Mouse (Mus musculus): ENCODE results near the gene Capn13. TPM values are rescaled to one million over a fixed set of nuclear protein-coding genes. Genes with fewer than 3 reads are reported as not detected.

The Capn13 gene
- polyA plus RNA-seq, 1 experiment, result not detected

- TF ChIP-seq FOSL1 (IDR thresholded peaks at IDR 0.05; ENCODE audit: insufficient read depth, low read length, poor library complexity, severe bottlenecking) (no peak), MAX (IDR thresholded peaks at IDR 0.05) (no peak), CEBPB (IDR thresholded peaks at IDR 0.05; ENCODE audit: low read depth) (no peak), USF1 (IDR thresholded peaks at IDR 0.05; ENCODE audit: low read depth) (no peak)
- Histone ChIP-seq H3K36me3 (ENCODE audit: control insufficient read depth, insufficient read depth) (no peaks in the 10 kb centered on the region), H3K4me3 (ENCODE audit: insufficient read depth, poor library complexity, severe bottlenecking) (no peak overlapping the region), H3ac (ENCODE audit: control insufficient read depth, insufficient read length, low read depth) (no peak overlapping the region), H3K79me3 (ENCODE audit: low read depth) (no peaks in the 10 kb centered on the region), H3K79me2 (ENCODE audit: control insufficient read depth, insufficient read depth) (no peaks in the 10 kb centered on the region), H3K27me3 (ENCODE audit: control insufficient read depth, insufficient read depth, insufficient read length) (peaks cover 4% of the 10 kb centered on the region)
Observed at GRCm38 (mm10) chr17:73416181-73416795, 15.6 kb upstream of the Capn13 start.

GRCm38 (mm10) chr17:73411817-73412216 is 11.2 kb upstream of the Capn13 start:
- no peaks in the 10 kb centered on the region for H3K79me2 ChIP-seq (ENCODE audit: control insufficient read depth, insufficient read depth)
- no peaks in the 10 kb centered on the region for H3K79me3 ChIP-seq (ENCODE audit: low read depth)
- no peaks in the 10 kb centered on the region for H3K36me3 ChIP-seq (ENCODE audit: control insufficient read depth, insufficient read depth)
- H3K4me3 ChIP-seq (ENCODE audit: insufficient read depth, poor library complexity, severe bottlenecking), result no peak overlapping the region
- TF ChIP-seq MYOG (IDR thresholded peaks at IDR 0.05; ENCODE audit: control insufficient read depth, extremely low read depth, insufficient read length) (no peak), FOSL1 (IDR thresholded peaks at IDR 0.05; ENCODE audit: insufficient read depth, low read length, poor library complexity, severe bottlenecking) (no peak), MYOD1 (IDR thresholded peaks at IDR 0.05; ENCODE audit: control insufficient read depth, insufficient read length, low read depth) (no peak), USF1 (IDR thresholded peaks at IDR 0.05; ENCODE audit: low read depth) (no peak), CTCF (IDR thresholded peaks at IDR 0.05; ENCODE audit: control insufficient read depth, insufficient read depth, insufficient read length) (no peak), MAX (IDR thresholded peaks at IDR 0.05) (no peak), CEBPB (IDR thresholded peaks at IDR 0.05; ENCODE audit: low read depth) (no peak)
- H3ac ChIP-seq (ENCODE audit: control insufficient read depth, insufficient read length, low read depth), result no peak overlapping the region
- peaks cover 4% of the 10 kb centered on the region for H3K27me3 ChIP-seq (ENCODE audit: control insufficient read depth, insufficient read depth, insufficient read length)

GRCm38 (mm10) chr17:73401272-73401671 is 606 bp upstream of the Capn13 start:
- TF ChIP-seq MAX (IDR thresholded peaks at IDR 0.05), result no peak
- no peak for TF ChIP-seq FOSL1 (IDR thresholded peaks at IDR 0.05; ENCODE audit: insufficient read depth, low read length, poor library complexity, severe bottlenecking)
- TF ChIP-seq CEBPB (IDR thresholded peaks at IDR 0.05; ENCODE audit: low read depth), result no peak
- no peak for TF ChIP-seq MYOG (IDR thresholded peaks at IDR 0.05; ENCODE audit: control insufficient read depth, extremely low read depth, insufficient read length)
- TF ChIP-seq USF1 (IDR thresholded peaks at IDR 0.05; ENCODE audit: low read depth), result no peak
- TF ChIP-seq MYOD1 (IDR thresholded peaks at IDR 0.05; ENCODE audit: control insufficient read depth, insufficient read length, low read depth), result no peak
- TF ChIP-seq CTCF (IDR thresholded peaks at IDR 0.05; ENCODE audit: control insufficient read depth, insufficient read depth, insufficient read length), result no peak
- Histone ChIP-seq H3K36me3 (ENCODE audit: control insufficient read depth, insufficient read depth) (no peaks in the 10 kb centered on the region), H3ac (ENCODE audit: control insufficient read depth, insufficient read length, low read depth) (no peak overlapping the region), H3K79me2 (ENCODE audit: control insufficient read depth, insufficient read depth) (no peaks in the 10 kb centered on the region), H3K79me3 (ENCODE audit: low read depth) (no peaks in the 10 kb centered on the region), H3K27me3 (ENCODE audit: control insufficient read depth, insufficient read depth, insufficient read length) (peaks cover 14% of the 10 kb centered on the region), H3K4me3 (ENCODE audit: insufficient read depth, poor library complexity, severe bottlenecking) (no peak overlapping the region)

- Histone ChIP-seq H3K27me3 (ENCODE audit: control insufficient read depth, insufficient read depth, insufficient read length) (peaks cover 9% of the 10 kb centered on the region), H3ac (ENCODE audit: control insufficient read depth, insufficient read length, low read depth) (no peak overlapping the region), H3K79me2 (ENCODE audit: control insufficient read depth, insufficient read depth) (no peaks in the 10 kb centered on the region), H3K4me3 (ENCODE audit: insufficient read depth, poor library complexity, severe bottlenecking) (no peak overlapping the region), H3K79me3 (ENCODE audit: low read depth) (no peaks in the 10 kb centered on the region), H3K36me3 (ENCODE audit: control insufficient read depth, insufficient read depth) (no peaks in the 10 kb centered on the region)
- TF ChIP-seq USF1 (IDR thresholded peaks at IDR 0.05; ENCODE audit: low read depth) (no peak), MYOG (IDR thresholded peaks at IDR 0.05; ENCODE audit: control insufficient read depth, extremely low read depth, insufficient read length) (no peak), MAX (IDR thresholded peaks at IDR 0.05) (no peak), MYOD1 (IDR thresholded peaks at IDR 0.05; ENCODE audit: control insufficient read depth, insufficient read length, low read depth) (no peak), CEBPB (IDR thresholded peaks at IDR 0.05; ENCODE audit: low read depth) (no peak), CTCF (IDR thresholded peaks at IDR 0.05; ENCODE audit: control insufficient read depth, insufficient read depth, insufficient read length) (no peak), FOSL1 (IDR thresholded peaks at IDR 0.05; ENCODE audit: insufficient read depth, low read length, poor library complexity, severe bottlenecking) (no peak)
Observed at GRCm38 (mm10) chr17:73399136-73399535, 1.5 kb downstream of the Capn13 start.

- TF ChIP-seq MYOD1 (IDR thresholded peaks at IDR 0.05; ENCODE audit: control insufficient read depth, insufficient read length, low read depth) (no peak), MAX (IDR thresholded peaks at IDR 0.05) (no peak), FOSL1 (IDR thresholded peaks at IDR 0.05; ENCODE audit: insufficient read depth, low read length, poor library complexity, severe bottlenecking) (no peak), CEBPB (IDR thresholded peaks at IDR 0.05; ENCODE audit: low read depth) (no peak), MYOG (IDR thresholded peaks at IDR 0.05; ENCODE audit: control insufficient read depth, extremely low read depth, insufficient read length) (no peak), USF1 (IDR thresholded peaks at IDR 0.05; ENCODE audit: low read depth) (no peak), CTCF (IDR thresholded peaks at IDR 0.05; ENCODE audit: control insufficient read depth, insufficient read depth, insufficient read length) (no peak)
- H3K79me2 ChIP-seq (ENCODE audit: control insufficient read depth, insufficient read depth), result no peaks in the 10 kb centered on the region
- H3ac ChIP-seq (ENCODE audit: control insufficient read depth, insufficient read length, low read depth), result no peak overlapping the region
- no peaks in the 10 kb centered on the region for H3K36me3 ChIP-seq (ENCODE audit: control insufficient read depth, insufficient read depth)
- H3K27me3 ChIP-seq (ENCODE audit: control insufficient read depth, insufficient read depth, insufficient read length), result peaks cover 3% of the 10 kb centered on the region
- no peaks in the 10 kb centered on the region for H3K79me3 ChIP-seq (ENCODE audit: low read depth)
- H3K4me3 ChIP-seq (ENCODE audit: insufficient read depth, poor library complexity, severe bottlenecking), result no peak overlapping the region
Observed at GRCm38 (mm10) chr17:73393361-73393760, 7.3 kb downstream of the Capn13 start.

- TF ChIP-seq CTCF (IDR thresholded peaks at IDR 0.05; ENCODE audit: control insufficient read depth, insufficient read depth, insufficient read length) (no peak), USF1 (IDR thresholded peaks at IDR 0.05; ENCODE audit: low read depth) (no peak), MYOG (IDR thresholded peaks at IDR 0.05; ENCODE audit: control insufficient read depth, extremely low read depth, insufficient read length) (no peak), FOSL1 (IDR thresholded peaks at IDR 0.05; ENCODE audit: insufficient read depth, low read length, poor library complexity, severe bottlenecking) (no peak)
- no peaks in the 10 kb centered on the region for H3K36me3 ChIP-seq (ENCODE audit: control insufficient read depth, insufficient read depth)
- no peaks in the 10 kb centered on the region for H3K79me2 ChIP-seq (ENCODE audit: control insufficient read depth, insufficient read depth)
- H3ac ChIP-seq (ENCODE audit: control insufficient read depth, insufficient read length, low read depth), result no peak overlapping the region
- H3K4me3 ChIP-seq (ENCODE audit: insufficient read depth, poor library complexity, severe bottlenecking), result no peak overlapping the region
- H3K79me3 ChIP-seq (ENCODE audit: low read depth), result no peaks in the 10 kb centered on the region
- H3K27me3 ChIP-seq (ENCODE audit: control insufficient read depth, insufficient read depth, insufficient read length), result peaks cover 3% of the 10 kb centered on the region
Observed at GRCm38 (mm10) chr17:73391771-73392170, 8.9 kb downstream of the Capn13 start.
